Mouse (Mus musculus) C2C12 (cell line): Measurements from ENCODE around the gene Mgrn1.

ENCODE experiments used
- CEBPB ChIP-seq: IDR thresholded peaks from one replicate; pipeline ENCODE4 v1.6.1; 2011; ENCODE audit warnings: low read depth, mild to moderate bottlenecking, control low read depth, moderate library complexity
- CTCF ChIP-seq: IDR thresholded peaks from one replicate; pipeline ENCODE4 v1.5.1; 2011; ENCODE audit not compliant: control insufficient read depth, insufficient read depth, insufficient read length
- FOSL1 ChIP-seq: IDR thresholded peaks from one replicate; pipeline ENCODE4 v1.8.0; 2011; ENCODE audit warnings: mild to moderate bottlenecking, low read length; ENCODE audit not compliant: poor library complexity, insufficient read depth, severe bottlenecking
- MAX ChIP-seq: IDR thresholded peaks from one replicate; pipeline ENCODE4 v1.6.1; 2011; ENCODE audit warnings: mild to moderate bottlenecking, control low read depth
- MYOD1 ChIP-seq: IDR thresholded peaks from one replicate; pipeline ENCODE4 v1.6.1; 2011; ENCODE audit warnings: low read depth; ENCODE audit not compliant: control insufficient read depth, insufficient read length
- MYOG ChIP-seq: IDR thresholded peaks from one replicate; pipeline ENCODE4 v1.6.1; 2011; ENCODE audit not compliant: control insufficient read depth, insufficient read length; ENCODE audit errors: extremely low read depth
- USF1 ChIP-seq: IDR thresholded peaks from one replicate; pipeline ENCODE4 v1.6.1; 2011; ENCODE audit warnings: low read depth, mild to moderate bottlenecking, control low read depth, moderate library complexity

- TF ChIP-seq MYOD1 (no peak), MYOG (no peak), USF1 (no peak), CTCF (no peak), FOSL1 (no peak), MAX (no peak), CEBPB (no peak)
Observed at GRCm38 (mm10) chr16:4922481-4922880, 36.4 kb downstream of the Mgrn1 start.
